Mouse (Mus musculus) hindbrain, embryonic 13.5 days (tissue): ENCODE results near the gene Arhgef10l. TPM values are rescaled to one million over a fixed set of nuclear protein-coding genes. Genes with fewer than 3 reads are reported as not detected.

Experiments used
- ATAC-seq: fragments of 200-750 bp; cut with Nextera tagmentation; 2 replicates; pipeline ENCODE4 v1.8.0; 2017; ENCODE audit warnings: moderate TSS enrichment; ENCODE audit not compliant: low FRiP score
- H3K27ac ChIP-seq: fragments of 300-500 bp; sonication (generic); 2 replicates; pipeline ENCODE4 v1.5.1; 2015; ENCODE audit warnings: inconsistent platforms, mild to moderate bottlenecking, moderate library complexity
- H3K27me3 ChIP-seq: fragments of 300-500 bp; sonication (generic); 2 replicates; pipeline ENCODE4 v1.6.1; 2015; ENCODE audit warnings: mild to moderate bottlenecking, inconsistent platforms
- H3K36me3 ChIP-seq: fragments of 300-500 bp; sonication (generic); 2 replicates; pipeline ENCODE4 v1.6.1; 2015; ENCODE audit warnings: mild to moderate bottlenecking, inconsistent platforms
- H3K4me1 ChIP-seq: fragments of 300-500 bp; sonication (generic); replicated peaks from 2 replicates; pipeline ENCODE4 v1.6.1; 2015; ENCODE audit warnings: inconsistent platforms
- H3K4me2 ChIP-seq: fragments of 300-500 bp; sonication (generic); 2 replicates; pipeline ENCODE4 v1.6.1; 2015; ENCODE audit warnings: inconsistent platforms, mild to moderate bottlenecking, moderate library complexity
- H3K4me3 ChIP-seq: fragments of 300-500 bp; sonication (generic); 2 replicates; pipeline ENCODE4 v1.5.1; 2015; ENCODE audit warnings: mild to moderate bottlenecking, inconsistent platforms
- H3K9ac ChIP-seq: fragments of 300-500 bp; sonication (generic); 2 replicates; pipeline ENCODE4 v1.6.1; 2015; ENCODE audit warnings: mild to moderate bottlenecking, inconsistent platforms
- H3K9me3 ChIP-seq: fragments of 300-500 bp; sonication (generic); 2 replicates; pipeline ENCODE4 v1.6.1; 2016; ENCODE audit warnings: inconsistent platforms
- WGBS: fragments of 180-500 bp; shearing (Covaris S2); methylation state at CpG from one replicate; pipeline ENCODE4 v1.1.7; 2015; 5-methylcytosine and 5-hydroxymethylcytosine counted together
- polyA plus RNA-seq: library from polyadenylated mRNA; unstranded; fragments of >200 nt; fragmentation: Nextera tagmentation; extraction: Ambion mirVana; gene quantifications from 2 replicates; pipeline ENCODE4 v1.2.1, GENCODE M21; 2015

Arhgef10l gene
- polyA plus RNA-seq, 1 experiment from 2014 or later = 23.2 TPM

- H3K4me1 ChIP-seq = no peaks in the 10 kb centered on the region
- WGBS = 40% methylated on average over 12 of the region's 12 CpGs
- no peak overlapping the region for H3K9ac ChIP-seq
- no peak overlapping the region for H3K4me3 ChIP-seq
- H3K9me3 ChIP-seq = no peaks in the 10 kb centered on the region
- no peak for ATAC-seq
- no peaks in the 10 kb centered on the region for H3K27me3 ChIP-seq
- no peaks in the 10 kb centered on the region for H3K36me3 ChIP-seq
- H3K4me2 ChIP-seq = no peak overlapping the region
- H3K27ac ChIP-seq = no peak overlapping the region
These were observed 7.9 kb upstream of the Arhgef10l start for GRCm38 (mm10) chr4:140673527-140674264.

- no peak overlapping the region for H3K4me2 ChIP-seq
- H3K4me3 ChIP-seq = no peak overlapping the region
- H3K27ac ChIP-seq = no peak overlapping the region
- 89% methylated on average over 8 of the region's 8 CpGs for WGBS
- no peak for ATAC-seq
- no peaks in the 10 kb centered on the region for H3K9me3 ChIP-seq
- peaks cover 4% of the 10 kb centered on the region for H3K4me1 ChIP-seq
- no peaks in the 10 kb centered on the region for H3K27me3 ChIP-seq
- H3K9ac ChIP-seq = no peak overlapping the region
- no peaks in the 10 kb centered on the region for H3K36me3 ChIP-seq
These were observed 2.0 kb upstream of the Arhgef10l start for GRCm38 (mm10) chr4:140667802-140668201.

- Histone ChIP-seq H3K9me3 (no peaks in the 10 kb centered on the region), H3K36me3 (no peaks in the 10 kb centered on the region), H3K9ac (no peak overlapping the region), H3K4me2 (no peak overlapping the region), H3K4me3 (no peak overlapping the region), H3K27me3 (no peaks in the 10 kb centered on the region), H3K27ac (no peak overlapping the region), H3K4me1 (peaks cover 17% of the 10 kb centered on the region)
- 67% methylated on average over 7 of the region's 7 CpGs for WGBS
- no peak for ATAC-seq
These were observed 759 bp downstream of the Arhgef10l start for GRCm38 (mm10) chr4:140665053-140665452.

DNA sequence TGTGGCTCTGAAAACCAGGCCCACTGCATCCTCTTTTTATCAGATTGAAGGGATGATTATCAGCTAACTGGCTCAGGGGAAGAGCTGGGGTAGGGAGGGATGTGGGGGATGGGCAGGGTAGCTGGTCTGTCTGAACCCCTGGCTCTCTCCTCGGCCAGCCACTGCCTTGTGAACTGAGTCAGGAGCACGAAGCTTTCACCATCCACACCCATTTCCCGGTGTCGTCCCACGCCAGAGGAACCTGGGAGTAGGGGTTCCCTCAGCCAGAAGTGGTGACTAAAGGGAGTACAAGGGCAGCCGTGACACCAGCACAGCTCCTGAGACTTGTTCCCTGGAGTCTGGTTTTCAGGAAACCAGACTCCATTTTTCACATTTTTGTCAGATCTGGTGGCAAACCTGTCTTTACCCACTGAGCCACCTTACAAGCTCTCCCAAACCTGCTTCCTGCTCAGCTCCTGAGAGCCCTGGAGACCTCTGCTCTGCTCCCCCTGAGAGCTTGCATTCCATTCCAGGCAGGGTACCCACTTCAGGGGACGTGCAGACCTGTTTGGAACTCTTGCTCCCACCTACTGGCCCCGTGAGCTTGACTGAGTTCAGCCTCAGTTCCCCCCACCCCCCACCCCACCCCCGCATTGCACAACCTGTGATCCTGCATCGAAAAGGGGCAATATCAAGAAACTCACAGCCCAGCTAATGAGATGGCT is 2.8 kb downstream of the Arhgef10l start:
- ATAC-seq = no peak
- Histone ChIP-seq H3K4me3 (no peak overlapping the region), H3K9me3 (no peaks in the 10 kb centered on the region), H3K4me1 (peaks cover 30% of the 10 kb centered on the region), H3K9ac (no peak overlapping the region), H3K27me3 (no peaks in the 10 kb centered on the region), H3K4me2 (no peak overlapping the region), H3K27ac (no peak overlapping the region), H3K36me3 (no peaks in the 10 kb centered on the region)
- WGBS = 42% methylated on average over 10 of the region's 10 CpGs

- ATAC-seq = no peak
- H3K27ac ChIP-seq = no peak overlapping the region
- no peak overlapping the region for H3K4me3 ChIP-seq
- WGBS = 48% methylated on average over 7 of the region's 7 CpGs
- no peaks in the 10 kb centered on the region for H3K9me3 ChIP-seq
- H3K9ac ChIP-seq = 0 out of 2 replicates have a peak overlapping the region, but pooled peaks have one; percentile 11
- H3K4me2 ChIP-seq = no peak overlapping the region
- peaks cover 36% of the 10 kb centered on the region for H3K4me1 ChIP-seq
- H3K27me3 ChIP-seq = no peaks in the 10 kb centered on the region
- H3K36me3 ChIP-seq = no peaks in the 10 kb centered on the region
These were observed 3.4 kb downstream of the Arhgef10l start for GRCm38 (mm10) chr4:140662453-140662852.

GRCm38 (mm10) chr4:140661406-140662022 is 4.3 kb downstream of the Arhgef10l start:
- H3K4me1 ChIP-seq = peaks cover 43% of the 10 kb centered on the region
- H3K36me3 ChIP-seq = no peaks in the 10 kb centered on the region
- H3K27me3 ChIP-seq = no peaks in the 10 kb centered on the region
- no peak overlapping the region for H3K27ac ChIP-seq
- H3K4me3 ChIP-seq = no peak overlapping the region
- 75% methylated on average over 18 of the region's 18 CpGs for WGBS
- H3K9me3 ChIP-seq = no peaks in the 10 kb centered on the region
- ATAC-seq = no peak
- H3K4me2 ChIP-seq = no peak overlapping the region
- H3K9ac ChIP-seq = no peak overlapping the region

- Histone ChIP-seq H3K9ac (peak overlapping the region; percentile 59), H3K4me3 (no peak overlapping the region), H3K4me2 (peak overlapping the region; percentile 27), H3K9me3 (no peaks in the 10 kb centered on the region), H3K4me1 (peaks cover 51% of the 10 kb centered on the region), H3K27me3 (no peaks in the 10 kb centered on the region), H3K27ac (peak overlapping the region; percentile 90), H3K36me3 (no peaks in the 10 kb centered on the region)
- WGBS = 5% methylated on average over 24 of the region's 24 CpGs
- ATAC-seq = peak; percentile 86
These were observed 7.9 kb downstream of the Arhgef10l start for GRCm38 (mm10) chr4:140657681-140658575.

DNA sequence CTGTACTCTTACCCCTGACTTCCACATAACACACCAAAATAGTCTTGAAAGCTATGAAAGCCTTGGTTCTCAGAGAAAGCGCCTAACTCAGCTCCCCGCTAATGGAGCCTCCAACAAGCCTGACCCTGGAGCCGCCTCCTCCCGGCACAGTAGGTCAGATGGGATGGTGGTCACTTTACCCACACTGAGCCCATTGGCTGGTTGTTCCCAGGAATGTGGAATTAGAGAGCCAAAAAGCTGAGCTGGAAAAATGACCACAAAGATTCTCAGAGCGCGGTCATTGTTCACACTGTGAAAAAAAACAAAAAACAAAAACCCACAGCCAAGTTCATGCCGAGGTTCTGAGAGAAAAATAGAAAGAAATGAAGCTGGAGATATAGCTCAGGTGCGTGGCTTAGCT is 9.3 kb downstream of the Arhgef10l start:
- ATAC-seq = no peak
- peaks cover 39% of the 10 kb centered on the region for H3K4me1 ChIP-seq
- WGBS = 60% methylated on average over 8 of the region's 8 CpGs
- H3K9ac ChIP-seq = no peak overlapping the region
- H3K27ac ChIP-seq = peak overlapping the region; percentile 90
- no peaks in the 10 kb centered on the region for H3K9me3 ChIP-seq
- no peak overlapping the region for H3K4me2 ChIP-seq
- H3K27me3 ChIP-seq = no peaks in the 10 kb centered on the region
- no peaks in the 10 kb centered on the region for H3K36me3 ChIP-seq
- H3K4me3 ChIP-seq = no peak overlapping the region

DNA sequence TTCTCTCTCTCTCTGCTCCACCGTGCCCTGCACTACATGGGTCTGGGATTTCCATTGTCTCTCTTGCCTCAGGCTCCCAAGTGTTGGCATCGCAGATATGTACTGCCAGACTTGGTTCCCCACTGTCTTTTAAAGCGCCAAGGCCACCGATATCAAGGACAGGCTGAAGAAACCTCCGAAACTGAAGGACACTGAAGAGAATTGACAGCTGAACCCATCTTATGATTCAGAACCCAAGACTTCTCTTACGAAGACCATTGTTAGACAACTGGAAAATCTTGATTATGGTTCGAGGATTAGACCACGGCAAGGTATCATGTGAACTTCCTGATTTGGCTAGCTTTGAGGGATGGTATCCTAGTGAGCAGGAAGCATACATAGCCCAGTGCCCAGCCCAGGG is 11.0 kb downstream of the Arhgef10l start:
- ATAC-seq = no peak
- Histone ChIP-seq H3K4me1 (peaks cover 38% of the 10 kb centered on the region), H3K27me3 (no peaks in the 10 kb centered on the region), H3K4me3 (no peak overlapping the region), H3K27ac (no peak overlapping the region), H3K4me2 (no peak overlapping the region), H3K9me3 (no peaks in the 10 kb centered on the region), H3K9ac (no peak overlapping the region), H3K36me3 (no peaks in the 10 kb centered on the region)
- WGBS = 68% methylated on average over 8 of the region's 8 CpGs

- no peak for ATAC-seq
These were observed 11.8 kb downstream of the Arhgef10l start for GRCm38 (mm10) chr4:140653835-140654583.

DNA sequence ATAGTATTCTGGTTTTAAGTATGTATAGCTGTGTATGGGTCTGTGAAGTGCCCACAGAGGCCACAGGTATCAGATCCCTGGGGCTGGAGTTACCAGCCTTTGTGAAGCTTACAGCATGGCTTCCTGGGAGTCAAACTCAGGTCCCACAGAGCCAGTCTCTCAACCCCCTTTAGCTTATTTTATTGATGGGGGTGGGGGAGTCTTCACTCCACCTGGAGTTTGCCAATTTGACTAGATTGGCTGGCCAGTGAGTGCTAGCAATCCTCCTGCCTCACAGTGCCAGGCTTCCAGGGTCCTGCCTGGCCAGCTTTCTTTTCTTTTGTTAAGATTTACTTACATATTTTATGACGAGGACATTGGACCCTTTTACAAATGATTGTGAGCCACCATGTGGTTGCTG is 16.1 kb downstream of the Arhgef10l start:
- Histone ChIP-seq H3K4me3 (no peak overlapping the region), H3K36me3 (peaks cover 3% of the 10 kb centered on the region; the same call in 1 of the 2 replicates), H3K9me3 (no peaks in the 10 kb centered on the region), H3K27me3 (no peaks in the 10 kb centered on the region), H3K4me2 (peak overlapping the region; percentile 77; the same call in 1 of the 2 replicates), H3K9ac (peak overlapping the region; percentile 96; the same call in 1 of the 2 replicates), H3K27ac (peak overlapping the region; percentile 98), H3K4me1 (peaks cover 46% of the 10 kb centered on the region)
- WGBS = 65% methylated on average over 1 of the region's 1 CpGs
- ATAC-seq = no peak

More at GRCm38 (mm10) chr4:140653835-140654583, 11.8 kb downstream of the Arhgef10l start:
- WGBS = 57% methylated on average over 14 of the region's 14 CpGs
- Histone ChIP-seq H3K4me1 (peaks cover 42% of the 10 kb centered on the region), H3K4me2 (no peak overlapping the region), H3K27me3 (no peaks in the 10 kb centered on the region), H3K27ac (no peak overlapping the region; the same call in 1 of the 2 replicates), H3K36me3 (no peaks in the 10 kb centered on the region), H3K9ac (no peak overlapping the region), H3K9me3 (no peaks in the 10 kb centered on the region), H3K4me3 (no peak overlapping the region)
